Mouse (Mus musculus) kidney, postnatal 10 days (tissue): ENCODE results near the gene Espn.

Source experiments
- DNase-seq: peaks from one replicate; pipeline ENCODE4 v3.0.0; 2021; ENCODE audit warnings: mixed read lengths

Espn gene

DNA sequence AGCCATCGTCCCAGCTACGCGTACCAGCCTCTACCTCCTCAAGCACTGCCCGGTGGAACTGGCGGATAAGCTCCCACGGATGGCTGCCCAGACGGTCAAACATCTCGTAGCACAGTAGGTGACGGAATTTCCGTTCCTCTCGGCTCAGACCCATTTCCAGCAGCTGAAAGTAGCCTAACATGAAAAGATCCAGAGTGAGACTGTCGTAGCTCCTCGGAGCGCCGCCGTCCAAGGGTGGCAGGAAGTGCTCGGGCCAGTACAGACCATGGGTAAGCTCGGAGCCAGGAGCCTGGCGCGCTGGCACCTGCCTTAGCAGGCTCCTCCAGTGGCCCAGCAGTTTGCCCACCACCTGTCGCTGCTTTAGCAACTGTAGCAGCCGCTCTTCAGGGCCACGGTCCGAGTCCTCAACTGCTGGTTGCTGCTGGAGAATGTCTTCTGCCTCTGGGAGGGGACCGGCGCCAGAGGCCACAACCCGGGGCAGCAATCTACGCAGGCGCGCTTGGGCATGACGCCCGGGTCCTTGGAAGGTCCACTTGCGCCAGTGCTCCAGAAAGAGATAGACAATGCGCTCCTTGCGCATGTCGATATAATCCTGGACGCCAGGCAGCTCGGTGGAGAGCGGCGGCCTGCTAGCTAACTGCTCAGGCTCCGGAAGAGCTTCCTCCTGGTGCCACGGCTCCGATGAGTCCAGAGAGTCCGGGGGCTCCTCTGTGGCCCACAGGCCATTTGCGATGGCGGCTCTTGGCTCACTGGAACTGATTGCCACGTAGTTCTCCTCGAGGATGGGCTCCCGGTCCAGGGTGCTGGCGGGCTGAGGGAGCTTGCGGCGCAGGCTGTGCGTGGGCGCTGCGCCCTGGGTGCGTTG, 26.8 kb downstream of the Espn start:
- DNase-seq = peak; percentile 56

DNA sequence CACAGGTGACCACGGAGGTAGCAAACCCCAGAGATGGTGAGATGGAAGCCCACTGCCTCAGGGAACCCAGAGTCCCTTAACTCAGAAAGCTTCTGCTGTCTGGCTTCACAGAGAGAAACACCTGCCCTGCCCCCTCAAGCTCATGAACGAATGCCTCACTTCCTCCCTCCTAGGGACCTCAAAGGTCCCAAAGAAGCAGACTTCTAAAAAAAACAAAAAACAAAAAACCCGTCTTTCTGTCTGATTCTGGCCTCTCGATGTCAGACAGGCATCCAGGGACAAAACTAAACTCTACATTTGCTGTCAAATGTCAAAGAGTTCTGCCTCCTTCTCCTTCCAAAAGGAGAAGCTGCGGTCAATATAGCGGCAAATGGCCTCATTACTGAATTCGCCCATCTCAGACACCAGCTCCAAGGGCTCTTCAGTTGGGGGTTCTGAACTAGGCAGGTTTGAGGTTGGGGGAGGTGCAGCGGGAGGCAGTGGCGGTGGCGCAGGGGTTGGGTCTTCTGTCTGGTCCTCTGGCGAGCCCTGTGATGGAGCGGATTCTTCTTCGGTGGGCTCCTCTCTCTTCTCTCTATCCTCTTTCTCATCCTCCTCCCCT, 27.7 kb downstream of the Espn start:
- no peak for DNase-seq

- no peak for DNase-seq
These were observed 31.0 kb downstream of the Espn start for GRCm38 (mm10) chr4:152121183-152121505.

- DNase-seq = no peak
These were observed 31.6 kb downstream of the Espn start for GRCm38 (mm10) chr4:152120311-152121182.

GRCm38 (mm10) chr4:152119396-152120292, 32.5 kb downstream of the Espn start:
- DNase-seq = peak; percentile 80

DNA sequence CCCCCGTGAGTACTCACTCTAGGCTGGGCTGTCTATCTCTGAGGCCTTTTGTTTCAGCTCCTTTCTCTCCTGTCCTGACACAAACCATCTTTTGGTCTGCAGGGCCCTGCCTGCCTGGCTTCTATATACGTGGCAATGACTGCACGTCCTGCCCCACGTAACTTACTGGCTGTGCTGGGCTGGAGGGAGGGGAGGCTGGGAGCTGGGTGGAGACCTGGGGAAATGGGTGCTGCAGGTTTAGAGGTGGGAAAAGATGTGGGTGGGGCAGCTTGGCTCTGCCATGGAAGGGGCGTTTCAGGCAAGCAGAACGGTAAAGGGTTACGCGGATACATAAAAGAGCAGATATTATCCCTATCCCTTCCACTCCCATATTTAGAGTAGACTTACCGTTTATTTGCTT, 34.6 kb downstream of the Espn start:
- no peak for DNase-seq

- DNase-seq = peak; percentile 42
These were observed 36.1 kb downstream of the Espn start, which contains the start of gene Tnfrsf25 for GRCm38 (mm10) chr4:152115921-152116612. TSS of gene Tnfrsf25 (plus strand) at chr4:152115934.

- DNase-seq = no peak
These were observed 38.1 kb downstream of the Espn start for GRCm38 (mm10) chr4:152114080-152114479.

- DNase-seq = no peak
These were observed 39.8 kb downstream of the Espn start for GRCm38 (mm10) chr4:152112329-152112728.

- no peak for DNase-seq
These were observed 41.5 kb downstream of the Espn start for GRCm38 (mm10) chr4:152110689-152111088.

DNA sequence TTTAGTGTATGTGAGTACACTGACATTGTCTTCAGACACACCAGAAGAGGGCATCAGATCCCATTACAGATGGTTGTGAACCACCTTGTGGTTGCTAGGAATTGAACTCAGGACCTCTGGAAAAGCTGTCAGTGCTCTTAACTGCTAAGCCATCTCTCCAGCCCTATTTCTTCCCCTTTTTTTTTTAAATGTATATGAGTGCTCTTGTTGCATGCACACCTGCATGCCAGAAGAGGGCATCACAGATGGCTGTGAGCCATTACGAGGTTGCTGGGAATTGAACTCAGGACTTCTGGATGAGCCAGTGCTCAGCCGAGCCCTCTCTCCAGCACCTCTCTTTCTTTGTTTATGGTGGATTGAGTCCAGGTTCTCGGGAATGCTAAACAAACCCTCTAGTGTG, 42.7 kb downstream of the Espn start:
- no peak for DNase-seq

DNA sequence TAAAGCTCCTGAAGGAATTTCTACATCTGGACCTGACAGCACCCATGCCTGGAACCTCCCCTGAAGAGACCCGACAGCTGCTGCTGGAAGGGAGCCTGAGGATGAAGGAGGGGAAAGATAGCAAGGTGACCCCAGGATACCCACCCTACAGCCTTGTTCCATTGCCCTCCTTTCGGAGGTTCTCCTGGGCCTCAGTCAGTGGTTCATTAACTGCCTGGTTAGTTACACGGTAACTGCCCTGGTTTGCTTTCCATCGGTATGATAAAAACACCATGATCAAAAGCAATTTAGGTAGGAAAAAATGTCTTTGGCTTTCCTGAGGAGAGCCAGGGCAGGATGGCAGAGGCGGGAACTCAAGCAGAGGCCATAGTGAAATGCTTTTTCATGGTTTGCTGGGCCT, 43.5 kb downstream of the Espn start:
- DNase-seq = no peak

DNA sequence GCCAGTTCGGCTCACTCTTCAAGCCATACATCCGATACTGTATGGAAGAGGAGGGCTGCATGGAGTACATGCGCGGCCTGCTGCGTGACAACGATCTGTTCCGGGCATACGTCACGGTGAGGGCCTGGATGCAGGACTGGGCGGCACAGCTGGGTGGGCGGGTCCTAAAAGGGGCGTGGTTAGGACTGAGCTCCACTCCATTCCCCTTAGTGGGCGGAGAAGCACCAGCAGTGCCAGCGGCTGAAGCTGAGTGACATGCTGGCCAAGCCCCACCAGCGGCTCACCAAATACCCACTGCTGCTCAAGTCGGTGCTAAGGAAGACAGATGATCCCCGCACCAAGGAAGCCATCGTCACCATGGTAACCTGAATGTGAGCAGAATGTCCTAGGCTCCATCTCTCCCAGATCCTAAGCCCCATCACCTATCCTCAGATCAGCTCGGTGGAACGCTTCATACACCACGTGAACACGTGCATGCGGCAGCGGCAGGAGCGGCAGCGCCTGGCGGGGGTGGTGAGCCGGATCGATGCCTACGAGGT, 44.1 kb downstream of the Espn start:
- peak; percentile 92 for DNase-seq

- DNase-seq = peak; percentile 91
These were observed 44.7 kb downstream of the Espn start for GRCm38 (mm10) chr4:152107493-152107892.

DNA sequence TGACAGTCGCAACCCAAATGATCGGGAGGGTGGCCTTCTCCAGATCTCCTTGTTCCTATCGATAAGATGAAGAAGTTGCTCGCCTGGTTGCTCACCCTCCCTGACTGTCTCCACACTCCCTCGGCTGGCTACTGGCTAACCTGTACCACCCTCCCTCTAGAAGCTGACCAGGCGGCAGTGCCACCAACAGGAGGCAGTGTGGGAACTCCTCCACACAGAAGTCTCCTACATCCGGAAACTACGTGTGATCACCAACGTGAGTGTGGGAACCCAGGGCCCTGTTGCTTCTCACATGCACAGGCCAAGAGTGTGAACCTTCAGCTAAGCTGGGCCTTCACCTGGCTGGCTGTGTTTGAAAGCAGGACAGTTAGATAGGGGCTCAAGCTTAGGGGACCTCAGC, 45.4 kb downstream of the Espn start:
- peak; percentile 52 for DNase-seq

- peak; percentile 91 for DNase-seq
These were observed 49.1 kb downstream of the Espn start for GRCm38 (mm10) chr4:152103025-152103424.

GRCm38 (mm10) chr4:152101921-152102320, 50.2 kb downstream of the Espn start:
- no peak for DNase-seq

- DNase-seq = peak; percentile 32
These were observed 51.0 kb downstream of the Espn start for GRCm38 (mm10) chr4:152101081-152101653.

- no peak for DNase-seq
These were observed 51.6 kb downstream of the Espn start for GRCm38 (mm10) chr4:152100541-152100940.

DNA sequence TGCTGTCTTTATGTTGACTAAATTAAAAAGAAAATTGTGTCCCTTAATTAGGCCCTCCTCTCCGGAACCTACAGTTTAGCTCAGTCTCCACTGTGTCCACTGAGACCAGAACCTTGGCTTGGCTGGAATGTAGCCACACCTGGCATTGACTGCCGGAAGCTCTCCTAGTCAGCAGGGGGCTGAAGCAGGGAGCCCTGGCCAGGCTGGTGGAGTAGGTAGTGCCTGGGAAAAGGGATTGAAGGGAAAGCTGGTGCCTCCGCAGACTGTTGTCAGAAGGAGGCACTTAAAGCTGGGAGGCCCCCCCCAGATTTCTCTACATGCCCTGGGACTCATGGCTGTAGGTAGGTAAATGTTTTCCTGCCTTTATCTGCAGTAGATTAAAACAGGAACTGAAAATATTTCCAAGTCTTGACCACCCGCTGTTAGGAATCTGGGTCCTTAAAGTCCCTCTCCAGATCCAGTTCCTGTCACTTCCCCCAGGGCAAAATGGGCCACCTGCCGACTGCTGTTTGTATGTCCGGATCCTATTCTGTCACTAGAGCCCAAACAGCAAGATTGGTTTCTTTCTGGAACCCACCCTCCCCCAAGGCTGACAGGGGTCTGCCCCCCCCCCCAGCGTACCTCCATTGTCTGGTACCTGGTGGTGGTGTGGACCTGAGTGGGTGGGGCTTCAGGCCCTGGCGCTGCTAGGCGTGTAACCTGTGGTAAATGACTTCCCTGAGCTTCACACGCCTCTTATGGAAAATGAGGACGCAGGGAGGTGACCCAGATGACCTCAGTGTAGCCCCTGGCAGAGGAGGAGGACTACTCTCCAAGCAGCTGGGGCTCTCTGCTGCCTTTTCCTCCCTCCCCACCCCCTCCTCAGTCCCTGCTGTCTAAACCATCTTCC, 54.0 kb downstream of the Espn start:
- peak; percentile 58 for DNase-seq
